Mouse (Mus musculus) liver, embryonic 12.5 days (tissue): ENCODE results near the gene Anapc11. TPM values are rescaled to one million over a fixed set of nuclear protein-coding genes. Genes with fewer than 3 reads are reported as not detected.
A peak's percentile ranks its signal among the peaks of the same experiment; 100 is the strongest.

Experiments
- ATAC-seq: fragments of 200-750 bp; cut with Nextera tagmentation; 2 replicates; pipeline ENCODE4 v1.8.0; 2017; ENCODE audit warnings: moderate number of reproducible peaks, mild to moderate bottlenecking, moderate library complexity
- H3K27ac ChIP-seq: fragments of 300-500 bp; sonication (generic); 2 replicates; pipeline ENCODE4 v1.5.1; 2016; ENCODE audit warnings: mild to moderate bottlenecking
- H3K27me3 ChIP-seq: fragments of 300-500 bp; sonication (generic); replicated peaks from 2 replicates; pipeline ENCODE4 v1.6.1; 2016; ENCODE audit warnings: mild to moderate bottlenecking, moderate library complexity
- H3K36me3 ChIP-seq: fragments of 300-500 bp; sonication (generic); 2 replicates; pipeline ENCODE4 v1.6.1; 2016; ENCODE audit warnings: mild to moderate bottlenecking, moderate library complexity
- H3K4me1 ChIP-seq: fragments of 300-500 bp; sonication (generic); 2 replicates; pipeline ENCODE4 v1.6.1; 2016
- H3K4me2 ChIP-seq: fragments of 300-500 bp; sonication (generic); 2 replicates; pipeline ENCODE4 v1.6.1; 2016; ENCODE audit warnings: mild to moderate bottlenecking, moderate library complexity
- H3K4me3 ChIP-seq: fragments of 300-500 bp; sonication (generic); 2 replicates; pipeline ENCODE4 v1.5.1; 2016; ENCODE audit warnings: mild to moderate bottlenecking, moderate library complexity
- H3K9ac ChIP-seq: fragments of 300-500 bp; sonication (generic); 2 replicates; pipeline ENCODE4 v1.6.1; 2016; ENCODE audit warnings: mild to moderate bottlenecking, moderate library complexity
- H3K9me3 ChIP-seq: fragments of 300-500 bp; sonication (generic); replicated peaks from 2 replicates; pipeline ENCODE4 v1.6.1; 2016; ENCODE audit warnings: mild to moderate bottlenecking, moderate library complexity
- WGBS: fragments of 180-500 bp; shearing (Covaris S2); methylation state at CpG from one replicate; pipeline ENCODE4 v1.1.7; 2016; ENCODE audit not compliant: insufficient replicate concordance; 5-methylcytosine and 5-hydroxymethylcytosine counted together
- polyA plus RNA-seq: library from polyadenylated mRNA; unstranded; fragments of >200 nt; fragmentation: Nextera tagmentation; extraction: Ambion mirVana; gene quantifications from 2 replicates; pipeline ENCODE4 v1.2.1, GENCODE M21; 2016

Gene Anapc11
- polyA plus RNA-seq, 1 experiment from 2014 or later: 120 TPM

DNA sequence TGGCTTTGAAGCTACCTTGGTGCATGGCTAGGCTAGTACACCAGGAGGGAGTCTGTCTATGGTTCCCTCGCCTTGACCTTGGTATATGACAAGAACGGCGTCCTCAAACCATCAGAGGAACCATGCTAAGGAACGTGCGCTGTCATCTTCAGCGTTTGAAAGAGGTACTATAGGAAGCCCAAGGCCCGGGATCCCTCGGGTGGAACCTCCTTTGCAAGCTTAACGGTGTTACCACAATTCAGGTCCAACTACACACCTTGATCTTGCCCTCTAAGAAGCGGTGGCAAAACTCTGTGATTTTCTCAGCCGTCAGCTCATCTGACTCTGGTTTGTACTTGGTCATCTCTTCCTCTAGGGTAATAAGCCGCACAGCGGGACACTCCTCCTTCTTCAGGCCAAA is 35.3 kb upstream of the Anapc11 start:
- WGBS: 86% methylated on average over 13 of the region's 13 CpGs
- Histone ChIP-seq H3K4me2 (no peak overlapping the region), H3K36me3 (peaks cover 92% of the 10 kb centered on the region), H3K4me3 (no peak overlapping the region), H3K27me3 (no peaks in the 10 kb centered on the region), H3K4me1 (no peaks in the 10 kb centered on the region), H3K27ac (no peak overlapping the region), H3K9ac (no peak overlapping the region), H3K9me3 (no peaks in the 10 kb centered on the region)
- no peak for ATAC-seq

DNA sequence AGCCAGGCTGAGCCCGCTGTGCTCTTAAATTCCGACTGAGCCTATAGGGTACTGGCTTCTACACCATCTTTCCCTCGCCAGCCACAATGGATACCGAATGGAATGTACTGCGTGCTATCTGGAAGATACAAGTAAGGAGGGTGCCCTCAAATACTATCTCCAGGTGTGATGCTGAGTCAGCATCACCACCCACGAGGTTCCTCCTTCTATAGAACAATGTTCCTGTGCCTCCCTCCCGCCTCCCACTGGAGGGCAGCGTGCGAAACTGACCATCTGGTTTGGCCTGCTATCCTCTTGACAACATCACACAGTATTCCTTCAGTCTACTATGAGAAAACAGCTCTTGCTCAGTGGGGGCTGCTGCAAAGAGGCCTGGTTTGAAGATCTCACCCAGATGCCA is 33.1 kb upstream of the Anapc11 start:
- H3K4me1 ChIP-seq: peaks cover 3% of the 10 kb centered on the region; the same call in 1 of the 2 replicates

DNA sequence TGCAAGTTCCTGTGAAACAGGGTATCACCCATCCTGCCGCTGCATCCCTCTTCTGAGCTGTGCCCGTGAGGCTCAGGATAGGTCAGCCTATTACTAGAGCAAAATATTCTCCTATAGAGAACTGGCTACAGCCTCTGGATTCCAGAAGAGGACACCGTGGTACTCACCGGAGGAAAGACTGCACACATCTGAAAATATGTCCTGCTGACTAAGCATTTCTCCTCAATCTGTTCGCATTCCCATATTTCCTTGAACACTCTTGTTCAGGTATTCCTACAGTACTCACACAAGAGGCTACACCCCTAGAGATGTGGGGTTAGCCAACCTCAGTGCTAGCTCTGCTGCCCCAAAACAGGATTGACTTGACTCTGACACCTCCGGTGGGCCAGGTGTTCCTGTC is 29.9 kb upstream of the Anapc11 start:
- ATAC-seq: no peak
- no peak overlapping the region for H3K27ac ChIP-seq
- peaks cover 26% of the 10 kb centered on the region for H3K4me1 ChIP-seq
- H3K4me2 ChIP-seq: no peak overlapping the region
- no peaks in the 10 kb centered on the region for H3K27me3 ChIP-seq
- no peaks in the 10 kb centered on the region for H3K9me3 ChIP-seq
- H3K9ac ChIP-seq: no peak overlapping the region
- no peak overlapping the region for H3K4me3 ChIP-seq
- peaks cover 82% of the 10 kb centered on the region for H3K36me3 ChIP-seq
- 90% methylated on average over 6 of the region's 6 CpGs for WGBS

More for the DNA sequence above, 33.1 kb upstream of the Anapc11 start:
- Histone ChIP-seq H3K4me3 (no peak overlapping the region), H3K9ac (no peak overlapping the region), H3K27me3 (no peaks in the 10 kb centered on the region), H3K27ac (no peak overlapping the region), H3K4me2 (no peak overlapping the region), H3K9me3 (no peaks in the 10 kb centered on the region), H3K36me3 (peaks cover 99% of the 10 kb centered on the region)
- ATAC-seq: no peak
- WGBS: 86% methylated on average over 9 of the region's 9 CpGs

DNA sequence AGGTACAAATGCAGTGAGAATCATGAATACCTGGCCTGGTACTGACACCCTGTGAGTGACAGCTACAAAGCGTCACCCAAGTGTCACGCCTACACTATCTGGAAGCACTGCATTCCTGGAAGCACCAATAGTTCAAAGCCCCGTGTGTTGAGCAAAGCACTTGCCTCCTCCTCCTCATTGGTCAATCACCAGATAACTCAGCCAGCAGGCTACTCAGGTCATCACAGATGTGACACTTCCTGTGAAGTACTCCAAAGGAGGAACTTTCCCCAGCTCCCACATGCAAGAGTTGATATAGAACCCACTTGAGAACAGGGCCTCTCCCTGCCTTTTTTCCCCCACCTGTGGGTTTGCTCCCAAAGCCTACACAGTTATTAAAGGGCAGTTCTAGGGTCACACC is 27.1 kb upstream of the Anapc11 start:
- peak overlapping the region; percentile 93 for H3K4me3 ChIP-seq
- H3K9me3 ChIP-seq: no peaks in the 10 kb centered on the region
- peaks cover 39% of the 10 kb centered on the region for H3K4me1 ChIP-seq
- H3K27me3 ChIP-seq: no peaks in the 10 kb centered on the region
- H3K36me3 ChIP-seq: peaks cover 54% of the 10 kb centered on the region
- peak overlapping the region; percentile 95 for H3K9ac ChIP-seq
- H3K4me2 ChIP-seq: peak overlapping the region; percentile 96
- no peak for ATAC-seq
- WGBS: 30% methylated on average over 3 of the region's 3 CpGs
- peak overlapping the region; percentile 90; the same call in 1 of the 2 replicates for H3K27ac ChIP-seq

DNA sequence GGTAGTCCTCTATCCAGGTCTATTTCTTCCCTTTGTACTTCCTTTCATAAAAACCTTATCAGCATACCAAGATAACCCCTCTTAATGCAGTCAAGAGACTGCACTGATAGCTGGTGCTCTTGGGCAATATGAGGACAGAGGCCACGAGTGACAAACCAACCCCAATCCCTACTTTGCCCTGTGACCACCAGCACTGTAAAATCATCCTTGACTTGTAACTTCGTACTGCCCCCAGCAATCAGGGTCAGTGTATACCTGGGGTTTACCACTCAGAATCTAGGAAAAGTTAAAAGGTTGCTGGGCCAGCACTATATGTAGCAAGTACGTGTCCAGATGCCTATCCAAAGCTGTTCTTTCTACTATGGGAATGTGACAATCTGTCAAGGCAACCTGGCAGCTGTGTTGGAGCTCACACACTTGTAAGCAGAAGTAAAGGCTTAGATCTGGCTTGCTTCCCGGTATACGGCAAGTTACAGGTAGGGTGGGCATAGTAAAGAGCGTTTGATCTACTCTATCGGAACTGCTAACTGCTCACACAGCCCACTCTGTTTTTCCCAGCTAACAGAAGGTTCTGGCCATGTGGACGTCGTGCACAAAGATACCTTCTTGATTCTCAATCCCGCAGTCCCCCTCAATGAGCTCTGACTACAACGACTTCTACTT is 26.3 kb upstream of the Anapc11 start:
- Histone ChIP-seq H3K4me3 (peak overlapping the region; percentile 93), H3K27ac (peak overlapping the region; percentile 90), H3K4me2 (peak overlapping the region; percentile 96), H3K9ac (peak overlapping the region; percentile 95), H3K9me3 (no peaks in the 10 kb centered on the region), H3K4me1 (peaks cover 44% of the 10 kb centered on the region), H3K36me3 (peaks cover 51% of the 10 kb centered on the region), H3K27me3 (no peaks in the 10 kb centered on the region)
- 5% methylated on average over 11 of the region's 11 CpGs for WGBS
- ATAC-seq: no peak

DNA sequence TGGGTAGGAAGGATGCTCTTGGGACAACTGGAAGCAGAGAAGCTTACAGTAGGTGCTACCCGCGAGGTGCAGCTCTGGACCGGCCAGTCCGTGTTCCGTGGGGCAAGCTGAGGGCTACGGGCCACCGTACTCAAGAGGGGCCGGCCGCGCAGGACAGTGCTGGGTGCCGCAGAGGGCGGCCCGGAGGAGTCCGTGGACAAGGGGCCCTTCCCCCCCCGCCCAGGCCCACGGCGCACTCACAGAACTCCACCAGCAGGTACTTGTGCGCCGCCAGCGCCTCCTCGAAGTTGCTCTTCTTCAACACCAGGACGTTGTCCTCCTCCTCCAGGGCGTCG is 25.8 kb upstream of the Anapc11 start:
- H3K36me3 ChIP-seq: peaks cover 51% of the 10 kb centered on the region
- WGBS: 0% methylated on average over 19 of the region's 24 CpGs
- H3K4me1 ChIP-seq: peaks cover 49% of the 10 kb centered on the region

DNA sequence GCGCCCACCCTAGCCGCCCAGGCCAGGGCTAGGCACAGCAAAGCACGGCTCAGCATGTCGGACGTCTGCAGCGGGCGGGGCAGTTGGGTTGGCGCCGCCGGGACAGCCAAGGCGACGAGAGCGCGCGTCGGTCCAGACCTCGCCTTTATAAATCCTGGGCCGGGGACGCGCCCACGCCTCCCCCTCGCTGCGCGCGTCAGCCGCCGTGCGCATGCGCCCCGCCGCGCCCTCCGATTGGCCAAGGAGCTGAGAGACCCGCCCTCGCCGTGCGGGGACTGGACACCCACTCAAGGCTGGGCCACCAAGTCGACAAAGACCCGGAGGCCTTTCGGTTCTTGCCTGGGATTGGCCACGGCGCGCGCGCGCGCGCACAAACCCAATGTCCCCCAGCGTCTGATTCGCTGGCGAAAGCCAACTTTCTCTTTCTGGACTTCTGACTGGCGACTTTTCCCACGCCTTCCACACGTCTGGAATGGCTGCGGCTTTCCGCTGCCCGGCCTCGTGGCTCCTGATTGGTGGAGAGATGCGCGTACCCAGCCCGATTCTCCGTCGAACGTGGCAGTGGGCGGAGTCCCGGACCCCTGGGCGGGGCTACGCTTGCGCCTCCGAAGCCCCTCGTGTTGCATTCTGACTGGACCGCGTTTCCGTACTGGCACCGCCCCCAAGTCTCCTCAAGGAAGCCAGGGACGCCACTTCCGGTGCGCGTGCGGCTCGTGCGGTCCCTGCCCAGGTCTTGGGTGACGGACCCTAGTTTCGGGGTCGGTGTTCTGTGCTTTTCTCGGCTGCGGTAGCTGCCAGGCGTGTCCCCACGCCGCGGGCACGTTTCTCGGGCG is 25.3 kb upstream of the Anapc11 start, which contains the start of gene P4hb:
P4hb (minus strand) TSS at position 502 of the 833 bp plus-strand sequence.
- under 1% methylated on average over 94 of the region's 94 CpGs for whole genome bisulfite sequencing
- ATAC-seq: peak; percentile 94
- Histone ChIP-seq H3K36me3 (peaks cover 51% of the 10 kb centered on the region), H3K4me2 (peak within 1 kb of the TSS; percentile 96), H3K4me3 (peak within 1 kb of the TSS; percentile 93), H3K27ac (peak within 1 kb of the TSS; percentile 90), H3K9ac (peak within 1 kb of the TSS; percentile 95), H3K9me3 (no peaks in the 10 kb centered on the region), H3K27me3 (no peaks in the 10 kb centered on the region), H3K4me1 (peaks cover 49% of the 10 kb centered on the region)

More for the DNA sequence above, 25.8 kb upstream of the Anapc11 start:
- Histone ChIP-seq H3K27ac (peak overlapping the region; percentile 90), H3K9ac (peak overlapping the region; percentile 95), H3K4me3 (peak overlapping the region; percentile 93), H3K9me3 (no peaks in the 10 kb centered on the region), H3K27me3 (no peaks in the 10 kb centered on the region), H3K4me2 (peak overlapping the region; percentile 96)
- ATAC-seq: peak; percentile 13

DNA sequence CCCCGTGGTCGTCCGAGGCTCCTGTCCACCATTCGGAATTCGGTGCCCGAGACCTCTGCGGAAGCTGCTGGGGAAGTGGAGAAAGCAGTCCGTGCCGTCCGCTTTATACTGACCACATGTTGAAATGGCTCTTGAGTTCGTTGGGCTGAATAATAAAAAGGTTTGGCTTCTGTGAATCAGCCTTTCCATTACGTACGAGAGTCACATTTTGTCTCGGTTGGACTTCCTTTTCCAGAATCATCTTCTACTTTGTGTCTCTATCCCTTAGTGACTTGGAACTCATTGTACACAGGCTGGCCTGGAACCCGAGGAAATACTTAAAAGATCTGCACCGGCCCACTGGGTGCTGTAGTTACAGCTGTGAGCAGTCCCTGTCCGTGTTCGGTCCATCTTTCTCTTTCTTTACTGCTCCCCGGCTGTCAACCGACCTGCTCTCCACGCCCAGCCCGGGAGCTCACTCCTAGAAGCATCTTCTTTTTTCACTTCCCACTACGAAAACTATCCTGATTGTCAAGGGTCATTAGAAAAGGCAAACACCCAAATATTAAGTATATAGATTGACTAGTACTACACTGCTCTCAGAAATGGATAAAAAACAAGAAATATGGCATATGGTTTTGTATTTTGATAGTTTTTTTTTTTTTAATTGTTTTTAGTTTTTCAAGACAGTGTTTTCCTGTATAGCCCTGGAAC is 24.5 kb upstream of the Anapc11 start:
- H3K4me1 ChIP-seq: peaks cover 55% of the 10 kb centered on the region

DNA sequence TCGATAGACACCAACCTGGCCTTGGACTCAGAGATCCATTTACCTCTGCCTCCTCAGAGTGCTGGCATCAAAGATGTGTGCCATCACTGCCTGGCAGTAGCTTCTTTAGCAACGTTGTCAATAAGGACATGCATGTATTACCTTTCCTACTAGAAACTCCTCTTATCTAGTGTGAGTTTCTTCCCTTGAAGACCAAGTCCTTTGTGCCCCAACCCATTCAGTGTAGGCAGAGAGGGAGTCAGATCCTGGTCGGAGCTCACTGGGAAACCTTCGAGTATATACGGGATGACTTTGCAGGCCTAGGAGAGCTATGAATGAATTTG is 24.0 kb upstream of the Anapc11 start:
- H3K27ac ChIP-seq: peak overlapping the region; percentile 69
- H3K9me3 ChIP-seq: no peaks in the 10 kb centered on the region
- 34% methylated on average over 5 of the region's 5 CpGs for WGBS
- peaks cover 51% of the 10 kb centered on the region for H3K36me3 ChIP-seq
- peaks cover 60% of the 10 kb centered on the region for H3K4me1 ChIP-seq
- peak overlapping the region; percentile 93 for H3K4me3 ChIP-seq
- H3K4me2 ChIP-seq: peak overlapping the region; percentile 96
- ATAC-seq: no peak
- no peaks in the 10 kb centered on the region for H3K27me3 ChIP-seq
- H3K9ac ChIP-seq: peak overlapping the region; percentile 95

More for the DNA sequence above, 24.5 kb upstream of the Anapc11 start:
- Histone ChIP-seq H3K9me3 (no peaks in the 10 kb centered on the region), H3K4me2 (peak overlapping the region; percentile 96), H3K27ac (peak overlapping the region; percentile 90), H3K27me3 (no peaks in the 10 kb centered on the region), H3K36me3 (peaks cover 51% of the 10 kb centered on the region), H3K4me3 (peak overlapping the region; percentile 93), H3K9ac (peak overlapping the region; percentile 95)
- WGBS: under 1% methylated on average over 23 of the region's 23 CpGs
- no peak for ATAC-seq

DNA sequence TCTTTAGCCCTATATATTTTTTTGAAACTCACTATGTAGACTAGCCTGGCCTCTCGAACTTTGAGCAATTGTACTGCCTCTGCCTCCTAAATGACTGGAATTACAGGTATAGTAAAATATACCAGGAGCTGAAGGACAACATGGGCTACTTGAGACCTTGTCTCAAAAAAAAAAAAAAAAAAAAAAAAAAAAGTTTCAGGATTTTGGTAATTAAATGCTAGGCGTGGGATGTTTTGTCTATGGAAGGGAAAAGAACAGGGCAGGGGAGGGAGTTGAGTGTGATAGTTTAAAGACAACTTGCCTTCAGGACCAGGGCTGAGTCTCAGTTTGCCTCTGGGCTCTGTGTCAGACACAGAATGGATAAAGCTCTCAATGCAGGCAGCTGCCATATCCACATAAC is 23.2 kb upstream of the Anapc11 start:
- Histone ChIP-seq H3K27me3 (no peaks in the 10 kb centered on the region), H3K36me3 (peaks cover 51% of the 10 kb centered on the region), H3K27ac (peak overlapping the region; percentile 69; the same call in 1 of the 2 replicates), H3K4me3 (0 out of 2 replicates have a peak overlapping the region, but pooled peaks have one; percentile 93), H3K9me3 (no peaks in the 10 kb centered on the region), H3K9ac (no peak overlapping the region), H3K4me2 (peak overlapping the region; percentile 96), H3K4me1 (peaks cover 66% of the 10 kb centered on the region)
- WGBS: 77% methylated on average over 2 of the region's 2 CpGs
- no peak for ATAC-seq

DNA sequence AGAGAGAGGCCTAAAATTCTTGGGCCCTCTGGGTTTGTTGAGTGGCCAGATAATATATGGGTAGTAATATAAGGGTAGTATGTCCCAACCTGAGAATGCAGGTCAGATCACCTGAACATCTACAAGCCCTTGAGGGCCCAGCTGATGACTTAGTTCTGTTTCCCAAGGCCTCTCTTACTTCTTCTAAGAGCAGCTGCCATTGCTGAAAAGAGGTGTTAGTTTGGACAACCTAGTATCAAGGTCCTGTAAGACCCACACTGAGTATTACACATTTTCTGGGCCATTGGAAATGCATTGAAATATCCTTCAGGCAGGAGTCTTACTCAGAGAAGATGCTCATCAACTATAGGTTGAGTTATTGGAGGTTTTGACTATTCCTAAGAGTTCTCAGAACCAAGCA is 22.3 kb upstream of the Anapc11 start:
- no peak for ATAC-seq
- Histone ChIP-seq H3K9me3 (no peaks in the 10 kb centered on the region), H3K4me2 (no peak overlapping the region), H3K4me1 (peaks cover 66% of the 10 kb centered on the region), H3K27ac (peak overlapping the region; percentile 67), H3K27me3 (no peaks in the 10 kb centered on the region), H3K4me3 (no peak overlapping the region), H3K36me3 (peaks cover 46% of the 10 kb centered on the region), H3K9ac (no peak overlapping the region)
